Mouse (Mus musculus) C2C12 (cell line): ENCODE data around the gene Gm29797. TPM values are rescaled to one million over a fixed set of nuclear protein-coding genes. Genes with fewer than 3 reads are reported as not detected.

ENCODE experiments used
- H3K27me3 ChIP-seq: one replicate; pipeline ENCODE4 v1.6.1; 2011; ENCODE audit not compliant: control insufficient read depth, insufficient read depth, insufficient read length
- H3K36me3 ChIP-seq: one replicate; pipeline ENCODE4 v1.6.1; 2011; ENCODE audit not compliant: control insufficient read depth, insufficient read depth
- H3K4me3 ChIP-seq: one replicate; pipeline ENCODE4 v1.5.1; 2011; ENCODE audit warnings: mild to moderate bottlenecking, control low read depth; ENCODE audit not compliant: poor library complexity, insufficient read depth, severe bottlenecking
- H3K79me2 ChIP-seq: one replicate; pipeline ENCODE4 v1.6.1; 2011; ENCODE audit not compliant: control insufficient read depth, insufficient read depth
- H3K79me3 ChIP-seq: one replicate; pipeline ENCODE4 v1.6.1; 2011; ENCODE audit warnings: low read depth, control low read depth
- H3ac ChIP-seq: one replicate; pipeline ENCODE3; 2011; ENCODE audit warnings: low read depth; ENCODE audit not compliant: control insufficient read depth, insufficient read length
- CEBPB ChIP-seq: IDR thresholded peaks from one replicate; pipeline ENCODE4 v1.6.1; 2011; ENCODE audit warnings: low read depth, mild to moderate bottlenecking, control low read depth, moderate library complexity
- CTCF ChIP-seq: IDR thresholded peaks from one replicate; pipeline ENCODE4 v1.5.1; 2011; ENCODE audit not compliant: control insufficient read depth, insufficient read depth, insufficient read length
- FOSL1 ChIP-seq: IDR thresholded peaks from one replicate; pipeline ENCODE4 v1.8.0; 2011; ENCODE audit warnings: mild to moderate bottlenecking, low read length; ENCODE audit not compliant: poor library complexity, insufficient read depth, severe bottlenecking
- MAX ChIP-seq: IDR thresholded peaks from one replicate; pipeline ENCODE4 v1.6.1; 2011; ENCODE audit warnings: mild to moderate bottlenecking, control low read depth
- MYOD1 ChIP-seq: IDR thresholded peaks from one replicate; pipeline ENCODE4 v1.6.1; 2011; ENCODE audit warnings: low read depth; ENCODE audit not compliant: control insufficient read depth, insufficient read length
- MYOG ChIP-seq: IDR thresholded peaks from one replicate; pipeline ENCODE4 v1.6.1; 2011; ENCODE audit not compliant: control insufficient read depth, insufficient read length; ENCODE audit errors: extremely low read depth
- USF1 ChIP-seq: IDR thresholded peaks from one replicate; pipeline ENCODE4 v1.6.1; 2011; ENCODE audit warnings: low read depth, mild to moderate bottlenecking, control low read depth, moderate library complexity
- polyA plus RNA-seq: library from polyadenylated mRNA; unstranded; fragments of >200 nt; fragmentation: generic; extraction: Trizol; gene quantifications from one replicate; pipeline ENCODE4 v1.2.1, GENCODE M21; 2012; ENCODE audit warnings: missing spikeins

The Gm29797 gene
- polyA plus RNA-seq, 1 experiment: 0.05 TPM

DNA sequence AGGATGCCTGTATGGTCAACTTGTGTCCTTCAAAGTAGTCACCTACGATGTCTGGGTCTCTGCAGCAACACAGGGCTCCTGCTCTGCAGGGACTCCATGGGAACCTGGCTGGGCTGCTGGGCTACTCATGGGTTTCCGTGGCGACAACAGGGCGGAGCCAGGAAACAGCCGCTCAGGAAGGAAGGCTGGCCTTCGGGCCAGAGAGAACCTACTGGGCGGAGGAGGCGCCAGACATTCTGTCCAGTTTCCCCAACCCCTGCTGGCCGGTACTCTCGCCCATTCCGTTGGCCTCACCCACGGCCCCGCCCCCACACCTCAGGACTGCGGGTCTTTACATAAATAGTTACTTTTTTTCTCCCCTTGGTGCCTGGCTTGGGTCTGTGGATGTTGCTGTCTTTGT, 18.6 kb downstream of the Gm29797 start:
- H3K36me3 ChIP-seq: no peaks in the 10 kb centered on the region
- H3K79me2 ChIP-seq: no peaks in the 10 kb centered on the region
- peaks cover 26% of the 10 kb centered on the region for H3K27me3 ChIP-seq
- no peak overlapping the region for H3K4me3 ChIP-seq
- H3ac ChIP-seq: peak overlapping the region; percentile 14
- TF ChIP-seq CEBPB: no peak
- no peak for TF ChIP-seq MAX
- no peak for TF ChIP-seq MYOD1
- TF ChIP-seq MYOG: no peak
- H3K79me3 ChIP-seq: no peaks in the 10 kb centered on the region

DNA sequence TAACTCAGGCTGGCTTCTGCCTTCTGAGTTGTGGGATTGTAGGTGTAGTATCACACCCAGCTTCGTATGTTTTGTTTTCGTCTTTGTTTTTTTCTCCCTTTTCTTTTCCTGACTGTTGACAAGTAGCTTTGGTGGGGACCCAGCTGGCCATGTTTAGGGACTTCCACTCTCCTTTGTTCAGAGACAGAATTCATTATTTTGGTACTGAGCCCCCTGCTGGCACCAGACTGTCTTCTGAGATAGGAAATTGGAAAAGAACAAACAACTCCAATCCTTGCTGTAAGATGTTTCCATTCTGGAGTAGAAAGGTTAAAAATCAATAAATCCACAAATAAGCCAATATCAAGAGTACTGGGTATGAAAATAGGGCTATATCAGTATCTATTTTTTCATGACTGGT, 19.6 kb downstream of the Gm29797 start:
- H3K27me3 ChIP-seq: peaks cover 16% of the 10 kb centered on the region
- H3K4me3 ChIP-seq: no peak overlapping the region
- no peaks in the 10 kb centered on the region for H3K79me2 ChIP-seq
- H3K36me3 ChIP-seq: no peaks in the 10 kb centered on the region
- H3ac ChIP-seq: no peak overlapping the region
- no peak for TF ChIP-seq CTCF
- TF ChIP-seq MAX: no peak
- TF ChIP-seq CEBPB: no peak
- no peak for TF ChIP-seq USF1
- no peak for TF ChIP-seq MYOD1
- TF ChIP-seq MYOG: no peak
- TF ChIP-seq FOSL1: no peak
- H3K79me3 ChIP-seq: no peaks in the 10 kb centered on the region

DNA sequence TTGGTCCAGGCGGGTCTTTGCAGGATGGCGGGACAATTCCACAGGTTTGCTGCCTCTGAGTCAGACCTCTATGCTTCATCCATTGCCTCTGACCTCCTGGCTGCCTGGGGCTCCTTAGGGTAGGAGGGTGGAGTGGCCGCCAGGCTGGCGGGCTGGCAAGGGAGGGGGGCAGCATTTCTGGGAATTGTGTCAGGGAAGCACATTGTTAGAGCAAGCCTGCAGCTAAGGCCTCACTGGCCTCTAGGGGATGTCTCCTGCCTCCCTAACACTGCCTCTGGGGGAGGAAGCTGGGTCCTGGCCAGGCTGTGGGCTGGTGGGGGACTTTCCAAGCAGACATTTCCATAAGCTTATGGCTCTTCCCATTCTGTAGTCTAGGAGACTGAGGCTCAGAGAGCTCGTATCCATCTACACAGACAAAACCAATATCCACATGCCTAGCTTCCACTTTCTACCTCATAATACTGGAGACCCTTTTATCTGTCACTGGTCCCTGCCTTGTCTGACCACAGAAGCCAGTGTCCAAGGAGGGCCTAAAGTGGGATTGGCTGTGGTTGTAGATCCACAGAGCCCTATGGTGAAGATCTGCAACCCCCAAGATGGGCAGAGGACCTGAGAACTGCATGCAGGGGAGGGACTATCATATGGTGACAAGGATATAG, 20.4 kb downstream of the Gm29797 start:
- H3K4me3 ChIP-seq: no peak overlapping the region
- H3ac ChIP-seq: no peak overlapping the region
- H3K27me3 ChIP-seq: peaks cover 8% of the 10 kb centered on the region
- no peaks in the 10 kb centered on the region for H3K79me2 ChIP-seq
- no peak for TF ChIP-seq CEBPB
- H3K36me3 ChIP-seq: no peaks in the 10 kb centered on the region
- no peaks in the 10 kb centered on the region for H3K79me3 ChIP-seq

DNA sequence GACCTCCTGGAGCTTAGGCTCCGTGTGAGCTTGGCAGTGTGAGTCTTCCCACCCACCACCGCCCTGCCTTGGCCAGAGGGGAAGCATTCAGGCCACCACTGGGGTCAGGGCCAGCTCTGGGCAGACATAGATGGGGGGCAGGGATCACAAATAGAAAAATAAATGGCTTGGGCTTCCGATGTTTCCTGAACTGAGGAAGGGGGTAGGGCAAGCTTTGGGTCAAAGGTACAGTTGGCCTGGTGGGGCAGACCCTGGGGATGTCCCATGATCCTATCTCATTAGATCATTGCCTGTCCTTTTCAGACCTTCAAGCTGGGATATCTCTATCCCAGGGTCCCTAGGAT, 20.9 kb downstream of the Gm29797 start:
- Histone ChIP-seq H3K4me3 (no peak overlapping the region), H3K79me2 (no peaks in the 10 kb centered on the region), H3K27me3 (peaks cover 3% of the 10 kb centered on the region), H3ac (no peak overlapping the region), H3K36me3 (no peaks in the 10 kb centered on the region), H3K79me3 (no peaks in the 10 kb centered on the region)
- no peak for TF ChIP-seq USF1
- no peak for TF ChIP-seq CTCF
- TF ChIP-seq CEBPB: no peak
- TF ChIP-seq MYOD1: no peak
- TF ChIP-seq MAX: no peak
- no peak for TF ChIP-seq FOSL1
- TF ChIP-seq MYOG: no peak

DNA sequence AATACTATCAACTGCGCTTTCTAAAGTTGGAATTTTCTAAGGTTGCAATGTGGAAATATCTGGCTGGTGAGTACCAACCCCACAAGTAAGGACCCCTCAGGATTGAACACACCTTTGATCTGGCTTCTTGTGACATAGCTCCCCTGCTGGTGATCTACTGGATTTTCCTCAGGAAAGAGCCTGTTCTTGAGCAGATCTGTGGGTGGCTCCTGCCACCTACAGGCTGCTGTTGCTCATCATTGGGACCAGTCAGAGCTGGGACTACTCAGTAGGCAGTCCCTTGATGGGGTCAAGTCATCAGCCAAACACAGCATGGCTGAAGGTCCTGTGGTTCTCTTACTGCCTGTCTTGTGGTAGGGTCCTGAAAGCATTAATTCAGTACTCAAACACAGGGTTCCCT, 21.9 kb downstream of the Gm29797 start:
- TF ChIP-seq MYOD1 (no peak), MAX (peak; percentile 27), MYOG (no peak), CTCF (peak; percentile 88), FOSL1 (no peak), CEBPB (no peak), USF1 (no peak)
- no peaks in the 10 kb centered on the region for H3K36me3 ChIP-seq

DNA sequence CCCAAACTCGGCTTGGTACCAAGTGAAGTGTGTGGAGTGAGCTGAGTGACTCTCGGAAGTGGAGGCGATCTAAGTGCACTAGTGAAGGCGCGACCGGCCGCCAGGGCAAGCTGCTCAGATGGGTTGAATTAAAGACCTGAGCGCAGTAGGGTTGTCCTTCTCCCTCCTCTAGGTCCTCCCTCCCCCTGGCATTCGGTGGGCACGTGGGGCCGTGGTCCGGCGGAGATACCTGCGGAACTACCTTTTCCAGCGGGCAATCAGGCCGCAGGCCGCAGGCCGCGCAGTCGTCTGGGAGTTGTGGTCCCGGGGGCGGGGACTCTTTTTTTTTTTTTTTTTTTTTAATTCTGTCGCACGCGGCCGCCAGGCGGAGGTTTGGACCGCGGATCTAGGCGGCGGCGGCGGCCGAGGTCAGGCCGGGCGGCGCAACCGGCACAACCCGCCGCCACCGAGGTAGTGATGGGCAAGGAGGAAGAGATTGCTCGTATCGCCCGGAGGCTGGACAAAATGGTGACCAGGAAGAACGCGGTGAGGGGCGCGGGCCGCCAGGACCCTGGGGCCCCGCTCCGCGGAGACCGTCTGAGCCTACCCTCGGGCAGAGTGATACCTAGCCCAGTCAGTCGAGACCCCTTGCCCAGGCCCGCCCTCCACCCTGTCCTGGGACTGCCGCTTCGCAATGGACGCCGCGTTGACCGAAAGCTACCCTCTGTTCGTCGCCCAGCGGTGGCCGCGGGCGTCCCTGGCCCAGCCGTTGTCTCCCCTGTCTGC, 23.3 kb downstream of the Gm29797 start, which contains the start of gene Tcea2:
Gene Tcea2 (plus strand): TSS at position 360 of the 765 bp plus-strand sequence.
- Histone ChIP-seq H3K27me3 (no peaks in the 10 kb centered on the region), H3ac (peak within 1 kb of the TSS; percentile 93), H3K36me3 (no peaks in the 10 kb centered on the region), H3K79me2 (no peaks in the 10 kb centered on the region), H3K4me3 (peak within 1 kb of the TSS; percentile 31), H3K79me3 (no peaks in the 10 kb centered on the region)
- peak; percentile 51 for TF ChIP-seq MAX
- TF ChIP-seq USF1: peak; percentile 24
- TF ChIP-seq MYOG: no peak
- no peak for TF ChIP-seq FOSL1

More for the DNA sequence above, 21.9 kb downstream of the Gm29797 start:
- H3K79me3 ChIP-seq: no peaks in the 10 kb centered on the region
- no peak overlapping the region for H3K4me3 ChIP-seq
- H3ac ChIP-seq: no peak overlapping the region
- H3K79me2 ChIP-seq: no peaks in the 10 kb centered on the region
- no peaks in the 10 kb centered on the region for H3K27me3 ChIP-seq
